Mouse (Mus musculus): ENCODE data around the gene Ugp2.

Ugp2 gene

DNA sequence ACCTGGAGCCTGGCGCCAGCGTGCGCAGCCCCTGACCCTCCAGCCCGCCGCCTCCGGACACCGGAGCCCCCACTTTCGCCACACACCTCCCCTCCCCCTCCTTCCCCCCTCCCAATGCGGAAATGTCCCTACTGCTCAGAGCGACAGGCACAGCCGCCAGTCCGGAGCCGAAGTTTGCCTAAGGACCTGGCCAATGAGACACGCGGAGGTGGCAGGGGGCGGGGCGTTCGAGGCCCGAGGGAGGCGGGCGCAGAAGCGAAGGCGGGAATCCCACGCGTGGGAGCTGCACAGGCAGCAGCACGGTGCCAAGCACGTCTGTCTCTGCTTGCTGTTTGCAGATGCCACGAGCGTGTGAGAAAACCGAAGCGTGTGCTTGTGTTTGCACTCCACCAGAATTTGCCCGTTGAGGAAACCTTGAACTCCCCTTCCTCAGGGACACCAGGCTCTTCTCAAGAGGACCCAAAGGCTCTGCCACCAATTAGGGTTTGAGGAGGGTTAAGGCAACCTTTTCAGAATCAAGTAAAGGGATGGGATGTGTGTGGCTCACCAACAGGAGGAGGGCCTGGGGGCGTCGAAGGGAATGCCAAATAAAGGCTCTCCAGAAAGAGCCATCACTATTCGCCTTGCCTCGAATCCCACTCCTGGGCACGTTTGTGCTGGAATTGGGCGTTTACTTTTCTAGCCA, at the start of gene Ugp2:
Gene Ugp2 (minus strand): TSS at position 80 of the 685 bp plus-strand sequence.
- DNase-seq = peak; percentile 95

DNA sequence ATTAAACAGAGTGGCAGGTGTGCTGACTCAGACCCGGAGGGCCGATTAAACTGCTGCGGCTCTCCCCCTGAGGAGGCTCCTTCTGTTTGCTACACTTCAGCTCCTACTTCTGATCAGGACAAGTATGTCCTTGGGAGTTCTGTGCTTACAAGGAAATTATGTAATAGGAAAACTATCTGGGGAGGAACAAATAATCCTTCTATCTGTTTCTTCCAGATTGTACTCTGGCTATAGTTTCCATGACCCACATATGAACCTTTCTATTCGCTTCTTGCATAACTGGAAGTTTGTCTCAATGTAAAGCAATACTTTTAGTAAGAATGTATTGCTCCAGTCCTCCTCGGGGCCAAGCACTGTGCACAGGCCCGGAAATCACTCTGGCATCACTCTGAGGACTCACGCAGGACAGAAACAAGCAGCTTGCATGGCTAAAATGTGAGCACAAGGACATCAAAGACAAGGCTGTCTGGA, 43.9 kb upstream of the Ugp2 start:
- DNase-seq = peak; percentile 4

DNA sequence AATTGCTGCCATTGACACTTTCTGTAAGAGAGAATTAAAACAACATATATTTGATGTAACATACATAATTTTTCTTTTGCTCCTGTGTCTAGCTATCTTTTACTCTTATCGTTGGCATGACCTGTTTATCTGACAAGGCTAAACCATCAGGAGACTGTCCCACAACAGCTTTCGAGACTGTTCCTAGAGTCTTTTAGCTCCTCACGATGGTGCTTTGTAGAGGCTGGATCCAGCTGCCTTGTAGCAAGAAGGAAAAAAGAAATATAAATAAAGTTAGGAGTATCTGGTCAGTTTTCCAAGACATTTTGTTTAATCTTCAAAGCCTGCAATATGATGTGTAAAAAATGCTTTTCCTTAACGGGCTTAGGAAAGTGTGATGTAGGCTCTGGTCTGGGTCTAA, 35.7 kb upstream of the Ugp2 start:
- DNase-seq = no peak

DNA sequence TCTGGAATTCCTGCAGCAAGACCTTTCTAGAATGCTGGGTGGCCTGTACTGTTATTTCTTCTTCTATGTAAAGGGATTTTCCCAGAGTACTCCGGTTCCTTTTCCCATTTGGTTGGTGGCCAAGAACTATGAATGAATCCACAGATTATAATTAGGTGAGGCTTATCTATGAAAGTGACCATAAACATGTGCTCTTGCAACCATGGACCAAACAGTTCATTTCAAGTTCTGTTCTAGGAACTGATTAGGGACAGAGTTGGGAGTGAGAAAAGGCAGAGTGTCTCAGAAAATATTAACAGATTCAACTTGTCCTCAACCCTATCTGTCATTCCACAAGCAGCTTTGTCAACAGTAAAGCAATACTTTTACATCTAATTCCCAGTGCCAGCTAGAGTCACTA, 35.1 kb upstream of the Ugp2 start:
- no peak for DNase-seq

DNA sequence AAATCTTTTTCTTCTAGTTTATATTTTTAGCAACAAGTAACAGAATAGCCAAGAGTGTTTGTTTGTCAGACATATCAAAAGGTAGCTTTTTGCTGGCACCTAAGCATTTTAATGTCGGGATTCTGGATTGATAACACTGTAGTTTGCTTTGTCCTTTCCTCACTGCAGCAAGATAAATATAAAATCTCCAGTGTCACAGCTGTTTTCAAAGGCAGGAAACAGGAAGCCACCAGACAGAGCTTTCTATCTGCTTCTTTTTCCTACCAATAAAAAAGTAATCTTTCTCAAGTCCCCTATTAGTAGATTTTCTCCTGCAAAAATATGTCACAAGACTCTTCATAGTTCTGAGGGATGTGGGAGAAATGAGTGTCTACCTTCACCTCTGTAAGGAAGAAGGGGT, 32.9 kb upstream of the Ugp2 start:
- no peak for DNase-seq

DNA sequence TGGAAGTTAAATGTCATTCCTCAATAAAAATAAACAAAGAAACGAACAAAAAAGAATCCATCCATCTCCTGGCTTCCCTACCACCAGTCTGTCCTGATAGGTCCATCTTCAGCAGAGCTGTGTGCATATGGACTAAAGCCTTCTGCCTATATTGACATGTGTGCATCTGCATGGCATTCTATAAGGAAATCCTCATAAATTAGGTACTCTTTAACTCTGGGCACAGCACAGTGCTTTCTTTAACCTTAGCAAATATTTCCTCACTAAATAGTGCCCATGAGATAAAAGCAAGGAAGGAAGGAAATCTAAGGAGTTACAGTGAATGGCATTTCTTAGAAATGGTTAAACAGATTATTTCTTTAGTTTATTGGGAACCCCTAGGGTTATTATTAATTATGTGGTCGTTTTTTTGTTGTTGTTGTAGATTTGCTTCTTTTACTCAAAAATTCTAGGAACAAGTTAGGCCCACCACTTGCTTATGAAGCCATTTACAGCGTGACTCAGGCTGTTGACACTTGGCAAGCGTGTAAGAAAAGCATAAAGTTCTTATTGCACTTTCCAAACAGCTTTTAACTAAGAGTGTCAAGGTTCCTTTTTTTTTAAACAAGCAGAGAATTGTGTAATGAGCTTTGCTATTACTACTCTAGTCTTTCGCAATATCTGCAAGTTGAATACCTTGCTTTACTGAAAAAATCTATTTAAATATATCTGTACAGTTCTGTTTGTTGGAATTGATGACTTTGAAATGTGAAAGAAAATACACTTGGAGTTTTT, 31.7 kb upstream of the Ugp2 start:
- DNase-seq = no peak

DNA sequence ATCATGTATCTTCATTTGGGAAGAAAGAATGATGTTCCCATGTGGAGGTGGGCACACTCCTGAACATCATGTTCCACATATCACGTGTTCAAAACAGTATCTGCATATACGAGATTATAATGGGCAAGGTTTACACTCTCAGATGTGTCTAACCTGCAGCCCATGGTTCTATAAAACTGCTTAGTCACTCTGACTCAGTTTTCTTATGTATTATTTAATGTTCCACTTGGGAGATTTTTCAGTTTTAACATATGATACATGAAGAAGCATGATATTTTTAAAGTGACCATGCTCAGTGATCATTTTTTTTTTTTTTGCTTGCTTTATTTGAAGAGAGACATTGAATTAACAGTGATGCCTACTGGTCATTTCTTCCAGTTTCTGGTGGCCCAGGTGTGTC, 30.2 kb upstream of the Ugp2 start:
- DNase-seq = no peak

DNA sequence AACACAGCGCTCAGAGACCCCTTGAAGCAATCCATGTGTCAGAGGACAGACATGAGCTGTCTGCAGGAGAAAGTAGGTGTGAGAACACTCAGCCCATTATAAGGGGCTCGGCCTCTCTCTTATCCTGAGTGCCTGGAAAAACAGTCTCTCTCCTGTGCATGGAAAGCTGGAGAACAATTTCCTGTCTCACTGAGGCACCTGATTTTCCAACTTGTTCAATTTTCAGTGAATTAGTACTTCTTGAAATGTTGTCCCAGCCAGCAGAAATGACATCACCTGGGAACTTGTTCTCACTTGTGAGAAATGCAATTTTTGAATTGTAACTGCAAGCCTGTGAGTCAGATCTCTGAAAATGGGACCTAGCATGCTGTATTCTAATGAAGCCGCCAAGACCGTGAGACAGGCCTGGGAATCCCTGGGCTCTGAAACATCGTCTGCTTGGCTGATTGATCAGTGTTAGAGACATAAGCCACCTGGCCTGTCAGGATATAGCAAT, 28.2 kb upstream of the Ugp2 start:
- DNase-seq = no peak

DNA sequence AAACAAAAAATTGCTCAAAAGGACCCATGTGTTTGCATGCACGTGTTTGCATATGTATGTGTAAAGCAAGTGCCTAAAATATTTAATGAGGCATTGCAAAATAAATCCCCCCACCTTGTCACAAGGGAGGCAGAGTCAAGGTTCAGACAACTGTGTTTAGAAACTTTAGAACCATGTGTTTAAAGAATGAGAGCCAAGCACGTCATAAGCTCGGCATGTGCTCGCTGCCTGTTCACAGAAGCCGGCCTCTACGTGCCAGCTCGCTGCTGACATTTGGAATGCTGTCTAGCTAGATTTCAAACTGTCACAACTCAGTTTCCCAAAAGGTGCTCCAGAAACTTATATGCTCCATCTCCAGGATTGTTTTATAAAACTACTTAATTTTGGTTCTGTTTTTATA, 27.5 kb upstream of the Ugp2 start:
- DNase-seq = no peak

DNA sequence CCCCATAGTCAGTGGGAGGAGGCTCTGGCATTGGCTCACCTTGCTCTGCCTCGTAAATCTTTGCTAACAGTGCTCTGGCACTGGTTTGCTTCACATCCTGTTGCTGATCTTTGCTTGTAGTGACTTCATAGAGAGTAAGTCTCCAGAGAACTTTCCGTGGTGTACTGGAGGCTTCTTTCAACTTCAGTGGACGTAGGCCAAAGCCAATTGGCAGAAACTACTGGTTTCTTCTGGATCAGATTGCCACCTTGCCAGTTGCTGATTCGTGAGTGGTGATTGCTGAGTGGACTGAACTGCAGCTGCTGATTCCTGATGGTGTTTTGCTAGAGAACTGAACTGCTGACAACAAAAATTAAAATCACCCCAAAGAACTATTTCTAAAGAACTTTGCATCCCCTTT, 15.8 kb upstream of the Ugp2 start:
- DNase-seq = no peak

DNA sequence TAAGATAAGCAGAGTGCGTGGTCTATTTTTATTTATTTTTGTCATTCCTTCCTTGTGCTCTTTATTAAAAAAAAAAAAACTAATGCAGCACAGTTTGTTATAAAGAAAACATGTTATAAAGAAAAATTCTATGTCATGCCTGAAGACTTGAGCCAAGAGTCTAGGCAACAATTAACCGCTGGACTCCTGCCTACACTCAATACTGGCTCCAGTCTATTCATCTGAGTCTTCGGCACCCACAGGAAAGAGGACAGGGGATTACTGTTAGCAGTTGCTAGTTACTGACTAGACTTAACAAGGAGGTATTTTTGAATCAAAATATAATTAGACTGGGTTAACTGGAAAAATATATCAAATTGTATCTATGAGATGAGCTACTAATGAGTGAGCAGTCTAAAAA, 3.1 kb upstream of the Ugp2 start:
- no peak for DNase-seq

DNA sequence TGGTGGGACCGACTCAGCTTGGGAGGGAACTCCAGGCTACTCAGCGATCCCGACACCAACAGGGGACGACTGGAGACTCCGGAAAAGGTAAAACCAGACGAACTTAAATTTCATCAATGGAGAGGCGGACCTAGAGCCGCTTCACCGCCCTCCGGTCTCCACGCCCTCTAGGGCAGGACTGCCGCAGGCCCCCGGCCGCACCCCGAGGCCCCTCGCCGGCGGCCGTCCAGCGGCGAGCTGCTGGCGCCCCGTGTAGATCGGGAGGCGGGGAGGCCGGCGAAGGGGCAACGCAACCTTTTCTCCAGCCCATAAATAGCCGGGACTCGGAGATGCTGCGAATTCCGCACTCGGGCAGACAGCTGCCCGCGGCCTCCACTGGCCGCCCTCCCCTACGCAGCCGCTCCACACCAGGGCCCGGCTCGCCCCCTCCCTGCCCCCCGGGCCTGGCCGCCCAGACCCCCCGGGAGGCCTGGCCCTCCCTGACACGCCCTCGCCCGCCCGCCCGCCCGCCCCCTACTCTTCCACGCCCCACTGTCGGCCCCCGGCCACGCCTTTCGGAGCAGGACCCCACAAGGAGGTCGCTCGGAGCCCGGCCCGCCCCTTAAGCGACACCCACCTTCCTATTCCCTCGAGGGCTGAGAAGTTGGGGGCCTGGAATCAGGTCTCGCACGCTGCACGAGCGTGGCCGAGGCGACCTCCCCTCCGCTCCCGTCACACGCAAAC, 441 bp downstream of the Ugp2 start:
- peak; percentile 54 for DNase-seq

DNA sequence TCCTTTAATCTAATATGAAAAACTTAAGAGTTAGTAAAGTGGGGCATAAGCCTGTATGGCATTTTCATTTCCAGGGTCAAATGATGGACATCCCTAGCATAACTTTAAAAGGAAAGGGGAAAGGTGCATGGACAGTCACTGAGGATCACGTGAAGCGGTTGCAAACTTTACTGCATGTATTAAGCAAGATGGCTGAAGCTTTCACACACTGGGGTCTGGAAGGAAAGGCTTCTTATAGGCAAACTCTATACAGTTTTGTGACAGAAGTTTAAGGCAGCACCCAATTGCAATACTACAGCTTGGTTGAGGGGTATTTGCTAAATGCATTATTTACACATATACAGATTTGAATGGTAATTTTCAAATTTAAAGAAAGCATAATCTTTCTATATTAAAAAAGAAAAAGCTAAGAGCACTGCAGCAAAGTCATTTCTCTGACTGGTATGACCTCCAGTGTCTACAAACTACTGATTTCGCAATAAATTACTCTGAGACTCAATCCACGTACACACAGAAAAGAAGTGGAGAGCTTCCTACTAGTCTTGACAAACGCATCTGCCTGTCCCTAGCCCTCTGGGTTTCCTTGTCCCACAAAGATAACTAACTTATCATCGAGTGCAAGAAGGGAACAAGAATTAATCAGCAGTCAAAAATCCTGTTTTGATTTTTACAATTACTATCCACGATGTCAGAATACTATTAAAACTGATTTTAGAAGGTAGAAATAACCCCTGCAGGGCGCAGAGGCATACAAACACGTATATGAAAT, 1.6 kb downstream of the Ugp2 start:
- DNase-seq = no peak

DNA sequence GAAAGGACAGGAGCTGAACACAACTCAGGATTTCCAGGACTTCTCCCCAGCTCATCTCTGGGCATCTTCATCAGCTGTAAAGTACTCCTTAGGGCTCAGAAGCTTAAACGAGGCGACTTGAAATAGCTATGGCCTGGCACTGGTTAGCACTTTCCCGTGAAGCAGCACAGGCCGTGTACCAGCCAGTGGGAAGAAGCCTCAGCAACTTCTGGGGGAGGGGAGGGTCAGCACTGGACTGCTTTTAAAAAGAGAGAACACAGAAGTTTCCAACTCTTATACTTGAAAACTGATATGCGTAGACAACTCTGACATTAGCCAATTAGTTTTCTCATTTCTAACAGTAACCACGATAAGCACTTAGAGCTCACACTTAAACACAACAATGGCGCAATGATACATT, 2.5 kb downstream of the Ugp2 start:
- DNase-seq = no peak

DNA sequence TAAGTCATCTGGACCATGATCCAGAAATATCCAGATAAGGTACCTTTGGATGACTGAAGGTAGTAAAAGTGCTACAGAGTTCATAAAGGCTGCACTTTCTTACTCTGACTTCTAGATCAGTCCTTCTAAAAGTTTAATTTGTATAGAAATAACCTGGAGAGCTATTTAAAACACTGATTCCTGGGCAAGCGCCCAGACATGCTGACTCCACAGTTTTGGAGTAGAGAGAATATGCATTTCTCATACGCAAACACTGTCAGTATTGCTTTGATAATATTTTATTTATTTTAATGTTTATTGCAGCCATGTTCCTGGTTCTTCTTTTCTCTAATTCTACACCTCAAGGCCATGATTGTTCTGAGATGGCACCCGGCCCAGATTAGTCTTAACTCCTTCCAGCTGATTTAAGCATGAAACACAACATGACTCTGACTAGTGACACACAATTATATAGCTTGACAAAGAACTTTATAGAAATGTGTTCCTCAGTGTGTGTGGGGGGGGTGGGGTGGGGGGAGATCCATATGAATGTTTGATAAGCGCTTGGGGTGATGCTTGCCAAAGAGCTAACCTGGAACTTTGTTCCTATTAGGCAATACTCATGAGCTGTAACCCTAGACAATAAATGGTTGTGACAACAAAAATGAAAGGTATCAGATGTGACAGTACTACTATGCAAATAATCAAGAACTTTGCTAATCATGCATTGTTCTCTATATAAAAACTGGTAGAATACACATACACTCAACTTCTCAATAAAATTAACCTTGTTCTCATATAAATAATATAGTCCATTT, 7.7 kb downstream of the Ugp2 start:
- DNase-seq = no peak

DNA sequence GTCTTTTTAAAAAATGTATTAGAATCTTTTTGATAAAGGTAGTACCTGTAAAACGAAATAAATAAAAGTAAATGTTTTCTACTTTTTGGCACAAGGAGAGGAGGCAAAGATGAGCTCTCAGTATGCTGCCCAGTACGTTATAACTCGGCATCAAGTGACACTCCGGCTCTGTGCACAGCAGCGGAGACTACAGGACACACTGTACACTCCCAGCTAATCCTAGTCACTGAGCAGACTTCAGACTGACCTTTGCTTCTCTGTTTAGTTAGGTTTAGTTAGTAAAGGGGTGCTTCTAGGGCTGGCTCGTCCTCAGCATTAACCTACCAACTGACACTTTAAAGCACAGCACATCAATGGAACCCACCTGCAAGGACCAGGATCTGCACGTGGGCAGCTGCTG, 19.7 kb downstream of the Ugp2 start:
- DNase-seq = no peak

DNA sequence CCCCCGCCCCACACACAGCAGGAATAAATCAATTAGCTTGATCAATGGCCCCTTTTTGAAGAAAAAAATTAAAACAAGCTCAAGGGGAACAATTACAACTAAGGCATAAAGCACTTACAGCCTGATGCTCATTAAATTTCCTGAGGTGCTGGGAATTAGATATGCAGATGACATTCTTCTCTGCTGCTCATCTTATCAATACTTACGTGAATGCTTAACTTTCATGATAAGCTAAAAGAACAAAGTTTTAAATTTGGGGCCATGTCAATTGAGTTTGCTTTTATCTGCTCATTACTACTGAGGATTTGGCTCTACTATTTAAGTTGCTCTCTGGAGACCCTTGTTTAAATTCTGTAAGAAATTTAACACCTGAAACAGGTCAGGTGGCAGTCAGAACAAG, 22.1 kb downstream of the Ugp2 start:
- no peak for DNase-seq

DNA sequence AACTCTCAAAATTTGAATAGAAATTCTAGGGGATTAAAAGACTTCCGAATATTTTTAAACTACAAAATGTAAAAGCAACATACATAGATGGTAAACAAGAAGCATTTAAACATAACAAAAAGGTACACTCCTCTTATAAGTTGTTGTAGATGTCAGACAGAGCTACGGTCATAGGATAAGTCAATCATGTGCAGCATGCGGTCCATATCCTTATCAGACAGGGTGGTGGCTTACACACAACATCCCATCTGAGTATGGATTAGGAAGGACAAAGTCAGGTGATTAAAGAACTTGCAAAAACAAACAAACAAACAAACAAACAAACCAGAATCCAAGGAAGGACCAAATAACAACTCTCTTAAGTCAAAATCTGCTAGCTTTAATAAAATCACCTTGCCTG, 25.0 kb downstream of the Ugp2 start:
- DNase-seq = no peak

DNA sequence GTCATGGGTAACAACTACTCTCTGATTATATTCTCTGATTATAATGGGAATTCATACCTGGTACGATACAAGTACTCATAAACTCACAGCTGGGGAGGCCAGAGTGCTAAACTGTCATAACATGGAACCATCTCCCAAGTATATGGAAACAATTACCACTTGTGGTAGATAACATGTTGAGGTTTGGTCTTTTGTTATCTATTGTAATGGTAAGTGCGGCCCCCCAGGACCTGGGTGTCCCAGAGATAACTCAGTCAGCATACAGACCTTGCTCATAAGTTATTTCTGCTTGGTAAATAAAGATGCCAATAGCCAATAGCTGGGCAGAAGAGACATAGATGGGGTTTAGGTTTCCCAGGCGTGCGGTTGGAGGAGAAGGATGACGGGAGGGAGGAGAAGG, 27.5 kb downstream of the Ugp2 start:
- DNase-seq = no peak

DNA sequence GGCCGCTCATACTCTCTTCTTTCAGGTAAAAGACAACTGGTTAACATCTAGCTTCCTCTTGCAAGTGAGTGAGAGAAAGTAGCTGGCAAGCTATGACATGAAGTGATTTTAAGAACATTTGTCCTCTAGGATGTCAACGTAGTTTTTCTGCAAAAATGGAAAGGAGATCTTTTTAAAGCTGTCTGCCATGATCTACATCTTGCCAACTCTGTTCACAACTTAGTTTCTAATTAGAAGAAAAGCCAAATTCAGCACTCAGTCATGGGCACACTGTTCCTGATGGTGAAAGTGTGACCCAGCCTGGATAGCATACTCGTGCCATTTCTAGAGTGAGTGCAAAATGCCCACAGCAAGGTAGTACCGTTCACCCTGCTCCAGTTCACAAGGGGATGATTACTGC, 31.9 kb downstream of the Ugp2 start:
- no peak for DNase-seq

DNA sequence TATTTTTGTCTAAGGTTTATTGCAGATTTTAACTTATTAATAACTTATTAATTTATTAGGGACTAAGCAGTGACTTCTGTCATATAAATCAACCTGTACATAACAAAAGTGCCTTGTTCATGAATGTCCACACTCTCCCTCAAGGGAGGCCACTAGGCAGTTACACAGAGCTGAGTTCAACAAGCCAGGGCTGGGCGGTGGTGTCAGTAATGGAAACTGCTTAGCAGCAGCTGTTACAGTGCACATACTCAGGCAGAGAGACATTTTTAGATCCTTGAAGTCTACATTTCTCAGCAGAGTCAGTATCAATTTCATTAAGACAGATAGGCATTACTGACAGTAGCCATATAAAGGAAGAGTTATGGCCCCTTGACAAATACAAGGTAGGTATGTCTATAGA, 33.1 kb downstream of the Ugp2 start:
- DNase-seq = no peak

DNA sequence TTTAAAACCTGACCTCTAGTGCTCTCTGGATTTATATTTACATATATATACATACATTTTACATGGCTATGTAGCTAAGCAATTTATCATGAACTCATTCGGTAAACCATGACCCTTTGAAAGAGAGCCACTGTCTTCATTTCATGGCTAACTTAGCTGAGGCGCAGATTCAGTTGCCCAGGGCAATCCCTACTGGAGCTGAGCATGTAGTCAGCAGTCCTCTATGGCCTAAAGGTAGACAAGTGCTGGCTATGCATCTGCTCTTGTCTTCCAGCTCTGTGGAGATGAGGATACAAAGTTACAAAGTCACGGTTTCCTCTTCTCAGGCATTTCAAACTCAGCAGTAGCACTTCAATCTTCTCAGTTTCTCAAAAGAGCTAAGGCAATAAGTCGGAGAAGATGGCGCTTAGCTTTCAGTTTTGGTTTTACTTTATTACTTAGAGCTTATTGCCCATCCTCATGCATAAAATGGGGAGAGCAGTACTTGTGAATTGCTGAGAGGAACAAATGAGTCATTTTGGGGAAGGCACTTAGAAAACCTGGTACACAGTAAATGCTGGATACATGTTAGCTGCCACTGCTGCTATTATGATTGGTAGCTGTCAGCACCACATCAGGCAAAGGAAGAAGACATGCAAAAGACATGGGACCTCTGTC, 38.2 kb downstream of the Ugp2 start:
- DNase-seq = no peak

Data from cerebellum, adult 9-11 months (tissue).